Mouse (Mus musculus): ENCODE measurements around the gene Limk2. TPM values are rescaled to one million over a fixed set of nuclear protein-coding genes. Genes with fewer than 3 reads are reported as not detected.

The Limk2 gene
- polyA plus RNA-seq, 1 experiment from 2014 or later = 45.5 TPM

DNA sequence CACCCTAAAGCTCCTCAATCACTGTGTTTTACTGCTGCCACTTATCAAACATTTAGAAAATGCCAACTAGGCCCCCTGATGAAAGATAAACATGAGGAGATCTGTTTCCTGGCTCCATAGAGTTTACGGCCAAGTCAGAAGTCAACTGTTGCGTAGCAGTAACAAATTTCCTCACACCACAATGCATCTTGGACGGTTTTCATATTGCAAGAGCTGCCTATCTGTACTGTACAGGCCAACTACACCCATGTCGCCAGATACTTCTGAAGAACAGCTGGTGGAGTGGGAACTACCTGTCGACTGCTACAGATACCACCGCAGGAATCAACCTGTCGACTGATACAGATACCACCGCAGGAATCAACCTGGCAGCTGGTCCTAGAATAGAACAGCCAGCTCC is 35.9 kb upstream of the Limk2 start:
- 91% methylated on average over 8 of the region's 8 CpGs for WGBS
- Histone ChIP-seq H3K4me2 (ENCODE audit: low read depth, severe bottlenecking) (no peak overlapping the region), H3K27me3 (ENCODE audit: control insufficient read depth, insufficient read depth, low read length) (no peaks in the 10 kb centered on the region), H3K9me3 (ENCODE audit: control insufficient read depth, low read length) (no peaks in the 10 kb centered on the region), H3K4me1 (ENCODE audit: control insufficient read depth, insufficient read depth, low read length) (no peaks in the 10 kb centered on the region), H3K4me3 (ENCODE audit: low read depth, low read length) (no peak overlapping the region), H3K36me3 (ENCODE audit: control insufficient read depth, insufficient read depth, low read length) (no peaks in the 10 kb centered on the region), H3K27ac (replicated peaks; ENCODE audit: low read depth, low read length) (no peak overlapping the region), H3K9ac (ENCODE audit: low read length) (no peak overlapping the region)
- ATAC-seq (ENCODE audit: insufficient number of reproducible peaks, low FRiP score, low TSS enrichment, low read depth) (no peak), DNase-seq (ENCODE audit: low spot score) (no peak)

DNA sequence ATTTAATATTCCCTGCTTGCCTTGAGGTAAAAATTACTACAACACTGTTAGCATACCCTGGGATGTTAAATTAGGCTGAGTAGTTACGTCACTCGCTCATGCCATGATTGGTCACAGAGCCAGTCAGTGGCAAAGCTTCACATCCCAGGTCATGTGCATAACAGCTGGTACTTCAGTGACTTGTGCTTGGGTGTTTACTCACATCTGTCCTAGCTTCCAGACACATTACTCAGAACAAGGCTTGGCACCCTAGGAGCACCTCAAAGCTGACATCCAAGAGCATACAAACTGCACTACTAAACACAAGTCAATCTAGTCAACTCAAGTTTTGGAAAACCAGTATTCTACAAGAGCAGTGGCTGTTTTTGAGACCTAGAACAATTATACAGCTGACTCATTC is 34.1 kb upstream of the Limk2 start:
- Histone ChIP-seq H3K4me2 (ENCODE audit: low read depth, severe bottlenecking) (no peak overlapping the region), H3K4me1 (ENCODE audit: control insufficient read depth, insufficient read depth, low read length) (no peaks in the 10 kb centered on the region), H3K36me3 (ENCODE audit: control insufficient read depth, insufficient read depth, low read length) (no peaks in the 10 kb centered on the region), H3K27me3 (ENCODE audit: control insufficient read depth, insufficient read depth, low read length) (no peaks in the 10 kb centered on the region), H3K9ac (ENCODE audit: low read length) (no peak overlapping the region), H3K4me3 (ENCODE audit: low read depth, low read length) (no peak overlapping the region), H3K9me3 (ENCODE audit: control insufficient read depth, low read length) (no peaks in the 10 kb centered on the region), H3K27ac (replicated peaks; ENCODE audit: low read depth, low read length) (no peak overlapping the region)
- DNase-seq (ENCODE audit: low spot score) = no peak
- 93% methylated on average over 2 of the region's 2 CpGs for WGBS
- no peak for ATAC-seq (ENCODE audit: insufficient number of reproducible peaks, low FRiP score, low TSS enrichment, low read depth)

DNA sequence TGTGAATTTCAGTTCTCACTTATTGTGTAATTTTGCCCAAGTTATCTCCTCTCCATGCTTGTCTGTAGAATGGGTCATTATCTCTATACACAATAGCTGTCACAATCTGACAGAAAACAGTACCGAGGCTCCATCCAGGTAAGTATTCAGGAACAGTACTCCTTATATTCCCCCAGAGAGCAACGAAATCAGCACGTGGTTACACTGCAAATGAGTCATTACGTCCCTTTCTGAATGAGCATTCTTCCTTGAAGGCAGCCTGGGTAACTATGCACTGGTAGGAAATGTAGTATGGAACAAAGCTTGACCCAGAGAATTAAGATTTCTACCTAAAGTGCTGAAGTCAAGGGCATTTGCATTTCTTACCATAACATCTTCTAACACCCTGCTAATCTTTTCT is 33.7 kb upstream of the Limk2 start:
- Histone ChIP-seq H3K27ac (replicated peaks; ENCODE audit: low read depth, low read length) (no peak overlapping the region), H3K36me3 (ENCODE audit: control insufficient read depth, insufficient read depth, low read length) (no peaks in the 10 kb centered on the region), H3K9ac (ENCODE audit: low read length) (no peak overlapping the region), H3K4me1 (ENCODE audit: control insufficient read depth, insufficient read depth, low read length) (no peaks in the 10 kb centered on the region), H3K4me3 (ENCODE audit: low read depth, low read length) (no peak overlapping the region), H3K27me3 (ENCODE audit: control insufficient read depth, insufficient read depth, low read length) (no peaks in the 10 kb centered on the region), H3K9me3 (ENCODE audit: control insufficient read depth, low read length) (no peaks in the 10 kb centered on the region), H3K4me2 (ENCODE audit: low read depth, severe bottlenecking) (no peak overlapping the region)
- DNase-seq (ENCODE audit: low spot score) (no peak), ATAC-seq (ENCODE audit: insufficient number of reproducible peaks, low FRiP score, low TSS enrichment, low read depth) (no peak)
- WGBS = 75% methylated on average over 4 of the region's 4 CpGs

DNA sequence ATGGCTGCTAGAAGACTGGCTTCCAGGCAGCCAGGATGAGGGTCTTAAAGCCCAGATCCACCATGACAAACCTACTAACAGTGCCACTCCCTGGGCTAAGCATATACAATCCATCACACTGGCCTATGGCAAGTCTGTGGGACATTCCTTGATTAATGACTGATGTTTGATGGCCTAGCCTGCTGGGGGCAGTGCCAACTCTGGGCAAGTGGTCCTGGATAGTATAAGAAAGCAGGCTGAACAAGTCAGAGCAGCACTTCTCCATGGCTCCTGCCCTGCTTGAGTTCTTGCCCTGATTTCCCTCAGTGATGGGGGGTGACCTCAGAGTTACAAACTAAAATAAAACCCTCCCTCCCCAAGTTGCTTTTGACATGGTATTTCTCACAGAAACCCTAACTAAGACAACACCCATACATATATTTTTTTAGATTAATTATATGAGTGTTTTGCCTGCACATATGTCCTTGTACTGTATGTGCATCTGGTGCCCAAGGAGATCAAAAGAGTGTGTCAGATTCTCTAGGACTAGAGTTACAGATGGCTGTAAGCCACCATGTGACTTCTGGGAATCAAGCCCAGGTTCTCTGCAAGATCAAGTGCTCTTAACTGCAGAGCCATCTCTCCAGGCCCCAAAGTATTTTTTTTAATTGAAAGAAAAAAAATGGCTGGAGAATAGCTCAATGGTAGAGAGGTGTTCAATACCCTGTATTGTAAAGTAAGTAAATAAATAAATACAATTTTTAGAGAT is 32.9 kb upstream of the Limk2 start:
- H3K9ac ChIP-seq (ENCODE audit: low read length) = no peak overlapping the region
- ATAC-seq (ENCODE audit: insufficient number of reproducible peaks, low FRiP score, low TSS enrichment, low read depth) (no peak), DNase-seq (ENCODE audit: low spot score) (no peak)
- no peak overlapping the region for H3K4me2 ChIP-seq (ENCODE audit: low read depth, severe bottlenecking)
- H3K36me3 ChIP-seq (ENCODE audit: control insufficient read depth, insufficient read depth, low read length) = no peaks in the 10 kb centered on the region
- no peaks in the 10 kb centered on the region for H3K9me3 ChIP-seq (ENCODE audit: control insufficient read depth, low read length)
- H3K27ac ChIP-seq (replicated peaks; ENCODE audit: low read depth, low read length) = no peak overlapping the region
- H3K4me3 ChIP-seq (ENCODE audit: low read depth, low read length) = no peak overlapping the region
- no peaks in the 10 kb centered on the region for H3K4me1 ChIP-seq (ENCODE audit: control insufficient read depth, insufficient read depth, low read length)
- no peaks in the 10 kb centered on the region for H3K27me3 ChIP-seq (ENCODE audit: control insufficient read depth, insufficient read depth, low read length)

DNA sequence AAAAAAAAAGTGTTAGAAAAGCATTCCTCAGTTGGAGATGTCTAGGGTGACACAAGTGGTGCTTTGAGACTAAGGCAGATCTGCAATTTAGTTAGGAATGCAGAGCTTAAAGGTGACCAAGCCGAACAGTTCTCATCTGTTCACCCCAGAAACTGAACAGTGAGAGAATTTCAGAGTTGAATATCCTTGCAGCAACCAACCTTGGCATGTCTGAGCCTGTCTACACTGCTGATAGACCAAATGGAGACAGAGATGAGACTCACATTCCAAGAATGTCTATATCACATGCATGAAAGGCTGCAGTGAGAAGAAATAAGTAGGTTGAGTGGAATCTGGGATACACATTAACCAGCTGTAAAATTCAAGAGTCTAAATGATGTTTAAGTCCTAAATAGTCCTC is 28.6 kb upstream of the Limk2 start:
- H3K27ac ChIP-seq (replicated peaks; ENCODE audit: low read depth, low read length) = no peak overlapping the region
- no peaks in the 10 kb centered on the region for H3K4me1 ChIP-seq (ENCODE audit: control insufficient read depth, insufficient read depth, low read length)
- no peak overlapping the region for H3K4me3 ChIP-seq (ENCODE audit: low read depth, low read length)
- ATAC-seq (ENCODE audit: insufficient number of reproducible peaks, low FRiP score, low TSS enrichment, low read depth) (no peak), DNase-seq (ENCODE audit: low spot score) (no peak)
- no peaks in the 10 kb centered on the region for H3K36me3 ChIP-seq (ENCODE audit: control insufficient read depth, insufficient read depth, low read length)
- no peak overlapping the region for H3K9ac ChIP-seq (ENCODE audit: low read length)
- H3K27me3 ChIP-seq (ENCODE audit: control insufficient read depth, insufficient read depth, low read length) = no peaks in the 10 kb centered on the region
- WGBS = 91% methylated on average over 1 of the region's 1 CpGs
- H3K9me3 ChIP-seq (ENCODE audit: control insufficient read depth, low read length) = no peaks in the 10 kb centered on the region
- no peak overlapping the region for H3K4me2 ChIP-seq (ENCODE audit: low read depth, severe bottlenecking)

DNA sequence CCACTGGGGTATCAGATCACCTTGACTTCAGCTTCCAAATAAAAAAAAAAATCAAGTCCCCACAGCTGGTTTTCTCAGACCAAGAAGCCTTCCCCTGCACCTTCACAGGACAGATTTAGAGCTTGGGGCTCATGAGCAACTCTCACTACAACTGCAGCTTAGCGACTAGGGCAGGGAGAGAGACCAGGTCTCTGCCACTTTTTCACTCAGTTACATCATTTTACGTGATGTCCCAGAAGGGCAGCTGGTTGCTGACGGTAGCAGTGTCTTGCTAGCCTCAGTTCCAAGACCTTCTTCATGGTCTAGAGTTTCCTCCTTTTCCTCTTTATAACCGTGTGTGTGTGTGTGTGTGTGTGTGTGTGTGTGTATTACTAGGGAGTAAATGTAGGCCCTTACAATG is 24.8 kb upstream of the Limk2 start:
- no peaks in the 10 kb centered on the region for H3K27me3 ChIP-seq (ENCODE audit: control insufficient read depth, insufficient read depth, low read length)
- no peak for DNase-seq (ENCODE audit: low spot score)
- H3K4me2 ChIP-seq (ENCODE audit: low read depth, severe bottlenecking) = no peak overlapping the region
- no peak overlapping the region for H3K9ac ChIP-seq (ENCODE audit: low read length)
- no peaks in the 10 kb centered on the region for H3K36me3 ChIP-seq (ENCODE audit: control insufficient read depth, insufficient read depth, low read length)
- no peak for ATAC-seq (ENCODE audit: insufficient number of reproducible peaks, low FRiP score, low TSS enrichment, low read depth)
- no peak overlapping the region for H3K4me3 ChIP-seq (ENCODE audit: low read depth, low read length)
- no peaks in the 10 kb centered on the region for H3K9me3 ChIP-seq (ENCODE audit: control insufficient read depth, low read length)
- WGBS = 82% methylated on average over 4 of the region's 4 CpGs
- no peaks in the 10 kb centered on the region for H3K4me1 ChIP-seq (ENCODE audit: control insufficient read depth, insufficient read depth, low read length)
- H3K27ac ChIP-seq (replicated peaks; ENCODE audit: low read depth, low read length) = no peak overlapping the region

DNA sequence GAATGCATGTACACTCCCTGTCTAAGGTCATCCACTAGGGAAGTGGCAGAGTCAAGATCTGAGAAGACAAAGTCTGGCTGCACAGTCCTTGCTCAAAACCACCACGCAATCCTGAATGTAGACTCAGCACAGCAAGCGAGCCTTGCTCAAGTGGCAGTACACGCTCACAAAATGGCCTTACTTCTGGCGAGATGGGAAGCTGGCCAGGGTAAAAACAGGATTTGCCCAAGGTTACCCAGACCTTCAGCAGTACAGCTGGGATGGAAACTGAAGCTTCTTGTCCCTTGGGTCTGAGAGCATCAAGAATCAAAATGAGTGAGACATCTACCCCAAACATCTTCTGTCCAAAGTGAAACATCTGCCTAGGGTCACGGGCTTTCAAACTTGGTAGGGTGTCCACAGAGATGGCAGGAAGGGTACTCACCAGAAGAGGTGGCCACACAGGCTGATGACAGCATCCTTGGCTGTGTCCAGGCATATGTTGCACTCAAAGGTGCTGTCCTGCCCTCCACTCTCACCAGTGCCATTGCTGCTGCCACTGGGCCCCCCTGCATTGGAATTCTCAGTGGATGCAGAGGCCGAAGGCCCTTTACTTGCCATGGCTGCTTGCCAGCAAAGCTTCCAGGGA is 23.1 kb upstream of the Limk2 start:
- WGBS = 95% methylated on average over 6 of the region's 6 CpGs

DNA sequence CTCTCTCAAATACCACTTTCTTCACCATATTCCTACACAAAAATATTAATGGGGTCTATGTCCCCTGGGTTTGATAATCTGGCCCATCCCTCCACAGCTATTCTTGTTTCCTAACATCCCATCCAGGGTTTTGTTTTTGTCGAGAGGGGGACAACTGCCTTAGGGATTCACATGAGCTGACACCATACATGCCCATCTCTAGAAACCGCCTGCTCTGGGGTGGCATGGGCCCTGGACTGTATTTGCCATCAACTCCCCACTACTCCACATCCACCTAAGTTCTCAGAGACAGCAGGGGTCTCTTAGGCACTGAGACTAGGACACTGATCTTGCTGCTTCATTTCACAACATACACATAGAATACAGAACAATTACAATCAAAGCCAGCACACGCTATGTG is 22.5 kb upstream of the Limk2 start:
- Histone ChIP-seq H3K4me3 (ENCODE audit: low read depth, low read length) (no peak overlapping the region), H3K27me3 (ENCODE audit: control insufficient read depth, insufficient read depth, low read length) (no peaks in the 10 kb centered on the region), H3K4me2 (ENCODE audit: low read depth, severe bottlenecking) (no peak overlapping the region), H3K36me3 (ENCODE audit: control insufficient read depth, insufficient read depth, low read length) (no peaks in the 10 kb centered on the region), H3K9me3 (ENCODE audit: control insufficient read depth, low read length) (no peaks in the 10 kb centered on the region), H3K9ac (ENCODE audit: low read length) (no peak overlapping the region), H3K27ac (replicated peaks; ENCODE audit: low read depth, low read length) (no peak overlapping the region), H3K4me1 (ENCODE audit: control insufficient read depth, insufficient read depth, low read length) (no peaks in the 10 kb centered on the region)
- WGBS = 90% methylated on average over 3 of the region's 3 CpGs
- no peak for ATAC-seq (ENCODE audit: insufficient number of reproducible peaks, low FRiP score, low TSS enrichment, low read depth)
- DNase-seq (ENCODE audit: low spot score) = no peak

More for the DNA sequence above, 23.1 kb upstream of the Limk2 start:
- no peaks in the 10 kb centered on the region for H3K36me3 ChIP-seq (ENCODE audit: control insufficient read depth, insufficient read depth, low read length)
- ATAC-seq (ENCODE audit: insufficient number of reproducible peaks, low FRiP score, low TSS enrichment, low read depth) (no peak), DNase-seq (ENCODE audit: low spot score) (no peak)
- no peaks in the 10 kb centered on the region for H3K27me3 ChIP-seq (ENCODE audit: control insufficient read depth, insufficient read depth, low read length)
- H3K9me3 ChIP-seq (ENCODE audit: control insufficient read depth, low read length) = no peaks in the 10 kb centered on the region
- H3K4me2 ChIP-seq (ENCODE audit: low read depth, severe bottlenecking) = no peak overlapping the region
- H3K4me1 ChIP-seq (ENCODE audit: control insufficient read depth, insufficient read depth, low read length) = no peaks in the 10 kb centered on the region
- H3K4me3 ChIP-seq (ENCODE audit: low read depth, low read length) = no peak overlapping the region
- H3K27ac ChIP-seq (replicated peaks; ENCODE audit: low read depth, low read length) = no peak overlapping the region
- H3K9ac ChIP-seq (ENCODE audit: low read length) = no peak overlapping the region

DNA sequence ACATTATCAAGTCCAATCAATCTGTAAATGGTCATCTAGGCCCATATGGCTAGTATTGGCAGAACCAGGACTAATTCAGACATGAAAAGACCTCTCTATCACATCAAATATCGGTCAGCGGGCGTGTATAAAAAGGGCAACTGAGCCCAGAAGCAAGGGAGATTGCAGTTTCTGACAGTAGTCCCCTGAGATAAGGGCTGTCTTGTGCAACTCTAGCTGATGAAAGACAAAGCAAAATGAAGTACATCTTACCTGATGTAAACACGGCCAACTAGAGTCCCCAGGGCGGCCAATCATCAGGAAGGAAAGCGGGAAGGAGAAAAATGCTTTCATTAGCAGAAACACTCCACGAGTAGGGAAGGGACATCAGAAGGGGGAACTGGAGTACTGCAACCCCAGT is 19.6 kb upstream of the Limk2 start:
- H3K27me3 ChIP-seq (ENCODE audit: control insufficient read depth, insufficient read depth, low read length) = no peaks in the 10 kb centered on the region
- H3K4me2 ChIP-seq (ENCODE audit: low read depth, severe bottlenecking) = no peak overlapping the region
- ATAC-seq (ENCODE audit: insufficient number of reproducible peaks, low FRiP score, low TSS enrichment, low read depth) (no peak), DNase-seq (ENCODE audit: low spot score) (no peak)
- no peak overlapping the region for H3K9ac ChIP-seq (ENCODE audit: low read length)
- H3K4me3 ChIP-seq (ENCODE audit: low read depth, low read length) = no peak overlapping the region
- H3K36me3 ChIP-seq (ENCODE audit: control insufficient read depth, insufficient read depth, low read length) = no peaks in the 10 kb centered on the region
- H3K27ac ChIP-seq (replicated peaks; ENCODE audit: low read depth, low read length) = no peak overlapping the region
- H3K4me1 ChIP-seq (ENCODE audit: control insufficient read depth, insufficient read depth, low read length) = no peaks in the 10 kb centered on the region
- 89% methylated on average over 7 of the region's 7 CpGs for WGBS
- no peaks in the 10 kb centered on the region for H3K9me3 ChIP-seq (ENCODE audit: control insufficient read depth, low read length)

Measured in limb, embryonic 11.5 days (tissue).